Mouse (Mus musculus) stomach, postnatal 0 days (tissue): ENCODE measurements at regions not wholly inside any gene's neighbourhood (a gene's known extent, or its start where the extent isn't known, plus 50 kb on each side); places are given as distances from the start of the nearest gene placed in this dataset.

Experiments
- CTCF ChIP-seq: IDR thresholded peaks from 2 replicates; pipeline ENCODE4 v1.5.1; 2016; ENCODE audit warnings: antibody characterized with exemption, low read depth, mild to moderate bottlenecking, moderate library complexity
- EP300 ChIP-seq: optimal IDR thresholded peaks from 2 replicates; pipeline ENCODE3; 2016; ENCODE audit warnings: antibody characterized with exemption

- TF ChIP-seq CTCF (no peak), EP300 (no peak)
These were observed 132.3 kb downstream of the Tbx5 start for GRCm38 (mm10) chr5:119964751-119965150.
